Mouse (Mus musculus) forelimb bud, embryonic 11.5 days (tissue): ENCODE measurements around the gene Pla2g3.

ENCODE experiments used
- DNase-seq: peaks from one replicate; pipeline ENCODE4 v3.0.0-alpha.2; 2012; ENCODE audit warnings: low read depth, low spot score

The Pla2g3 gene

GRCm38 (mm10) chr11:3494857-3495256 lies 6.8 kb downstream of the Pla2g3 start:
- no peak for DNase-seq

DNA sequence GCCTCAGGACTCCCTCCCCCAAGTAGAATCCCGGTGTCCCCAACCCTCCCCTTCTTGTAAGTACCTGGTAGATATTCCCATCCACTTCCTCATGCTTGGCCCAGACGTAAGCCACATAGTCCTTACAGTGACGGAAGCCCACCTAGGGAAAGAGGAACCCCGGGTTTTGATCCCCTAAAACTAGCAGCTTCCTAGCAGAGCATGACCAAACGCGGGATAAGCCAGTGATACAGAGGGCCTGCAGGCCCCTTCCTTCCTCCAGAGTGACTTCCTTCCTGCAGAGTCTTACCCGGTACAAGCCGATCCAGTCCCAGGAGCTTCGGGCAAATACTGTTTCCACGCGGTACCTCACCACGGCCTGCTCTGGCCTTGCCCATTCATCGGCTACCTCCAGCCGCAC lies 7.4 kb downstream of the Pla2g3 start:
- no peak for DNase-seq

GRCm38 (mm10) chr11:3496756-3497155 lies 8.7 kb downstream of the Pla2g3 start:
- DNase-seq = no peak

DNA sequence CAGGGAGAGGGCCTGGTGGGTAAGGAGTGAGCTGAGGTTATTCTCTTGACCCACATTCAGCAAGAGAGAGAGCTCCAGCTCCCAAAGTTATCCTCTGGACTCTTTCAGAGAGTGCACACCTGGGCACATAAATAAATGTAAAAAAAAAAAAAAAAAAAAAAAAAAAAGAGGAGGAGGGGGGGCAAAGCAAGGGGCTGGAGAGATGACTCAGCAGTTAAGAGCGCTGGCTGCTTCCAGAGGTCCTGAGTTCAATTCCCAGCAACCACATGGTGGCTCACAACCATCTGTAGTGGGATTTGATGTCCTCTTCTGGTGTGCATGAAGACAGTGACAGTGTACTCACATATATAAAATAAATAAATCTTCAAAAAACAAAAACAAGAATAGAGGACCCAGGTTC lies 9.2 kb downstream of the Pla2g3 start:
- DNase-seq = no peak

GRCm38 (mm10) chr11:3502057-3502456 lies 14.0 kb downstream of the Pla2g3 start:
- no peak for DNase-seq

- no peak for DNase-seq
These were observed 14.5 kb downstream of the Pla2g3 start for GRCm38 (mm10) chr11:3502459-3503072.

GRCm38 (mm10) chr11:3503755-3504693 lies 15.9 kb downstream of the Pla2g3 start:
- no peak for DNase-seq

DNA sequence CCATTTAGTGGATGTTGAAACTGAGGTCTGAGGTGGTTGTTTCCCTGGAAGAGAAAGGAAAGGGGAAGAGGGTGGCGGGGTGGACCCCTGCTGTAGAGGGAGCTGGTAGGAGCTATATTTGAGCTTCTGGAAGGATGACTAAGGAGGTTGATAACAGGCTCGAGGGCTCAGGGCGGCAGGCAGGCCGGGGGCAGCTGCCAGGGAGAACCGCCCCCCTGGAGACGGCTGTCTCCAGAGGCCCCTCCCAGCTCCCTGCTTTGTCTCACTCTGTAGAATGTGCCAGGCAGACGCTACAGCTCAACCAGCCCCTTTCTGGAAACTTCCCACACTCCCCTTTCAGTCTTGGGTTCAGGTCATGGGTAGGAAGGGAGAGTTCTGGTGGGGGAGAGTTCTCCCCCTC lies 20.1 kb downstream of the Pla2g3 start:
- DNase-seq = no peak

GRCm38 (mm10) chr11:3509181-3510085 lies 21.3 kb downstream of the Pla2g3 start:
- DNase-seq = no peak

DNA sequence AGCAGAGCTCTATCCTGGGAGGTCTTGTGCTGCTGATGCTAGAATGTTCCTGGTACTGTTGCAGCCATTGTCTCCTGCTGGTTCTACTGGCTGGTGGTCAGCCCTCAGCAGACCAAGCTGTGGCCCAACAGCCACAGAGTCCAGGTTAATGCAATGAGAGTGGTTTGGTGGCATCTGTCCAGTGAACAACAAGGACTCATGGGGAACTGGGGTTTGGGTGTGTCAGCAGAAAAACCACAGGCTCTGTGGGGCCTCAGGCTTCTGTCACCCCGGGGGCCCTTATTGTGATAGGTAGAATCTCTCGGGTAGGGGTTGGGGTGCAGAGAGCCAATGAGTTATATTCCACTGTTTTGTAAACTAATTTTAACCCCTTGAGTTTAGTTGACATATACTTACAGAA lies 22.2 kb downstream of the Pla2g3 start:
- no peak for DNase-seq

GRCm38 (mm10) chr11:3513291-3513690 lies 25.2 kb downstream of the Pla2g3 start:
- DNase-seq = no peak

GRCm38 (mm10) chr11:3514529-3515054 lies 26.5 kb downstream of the Pla2g3 start, which contains the start of gene Selenom:
Gene Selenom, plus strand, starts transcription at chr11:3514684.
- peak; percentile 77 for DNase-seq

DNA sequence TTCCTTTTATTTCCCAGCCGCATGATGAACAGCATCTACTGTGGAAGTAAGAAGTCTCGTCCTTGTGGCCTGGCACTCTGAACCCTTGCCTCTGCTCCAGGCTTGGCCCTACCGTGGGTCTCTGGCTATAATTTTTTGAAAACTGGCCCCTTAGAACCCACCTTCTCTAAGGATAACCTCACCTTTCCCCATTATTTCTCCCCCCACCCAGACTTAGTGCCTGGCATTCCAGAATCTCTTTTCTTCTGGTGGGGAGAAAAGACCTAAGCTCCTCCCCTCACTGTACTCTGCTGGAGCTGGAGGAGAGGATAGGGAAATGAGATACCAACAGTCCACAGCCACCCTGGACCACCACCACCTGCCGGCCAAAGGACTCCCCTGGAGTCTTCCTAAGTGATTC lies 27.1 kb downstream of the Pla2g3 start:
- no peak for DNase-seq

DNA sequence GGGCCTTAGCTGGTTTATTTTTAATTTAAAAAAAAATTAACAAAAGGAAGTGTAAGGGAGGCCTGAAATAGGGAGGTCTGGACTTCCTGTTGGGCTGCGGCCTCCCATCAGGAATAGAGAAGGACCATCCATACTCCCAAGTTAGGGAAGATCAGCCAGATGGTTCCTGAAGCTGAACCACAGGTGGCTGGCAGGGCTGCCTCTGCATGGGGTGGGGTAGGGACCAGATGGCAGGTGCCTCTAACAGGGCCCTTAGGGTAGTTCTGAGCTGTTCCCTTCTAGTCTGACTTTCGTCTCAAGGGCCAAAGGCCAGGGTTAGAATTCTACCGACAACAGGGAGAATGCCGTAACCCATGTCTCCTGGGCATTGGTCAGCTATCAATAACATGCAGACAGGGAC lies 27.6 kb downstream of the Pla2g3 start:
- DNase-seq = no peak

- DNase-seq = no peak
These were observed 28.0 kb downstream of the Pla2g3 start for GRCm38 (mm10) chr11:3516121-3516520.

GRCm38 (mm10) chr11:3516859-3517845 lies 29.1 kb downstream of the Pla2g3 start:
- peak; percentile 41 for DNase-seq

DNA sequence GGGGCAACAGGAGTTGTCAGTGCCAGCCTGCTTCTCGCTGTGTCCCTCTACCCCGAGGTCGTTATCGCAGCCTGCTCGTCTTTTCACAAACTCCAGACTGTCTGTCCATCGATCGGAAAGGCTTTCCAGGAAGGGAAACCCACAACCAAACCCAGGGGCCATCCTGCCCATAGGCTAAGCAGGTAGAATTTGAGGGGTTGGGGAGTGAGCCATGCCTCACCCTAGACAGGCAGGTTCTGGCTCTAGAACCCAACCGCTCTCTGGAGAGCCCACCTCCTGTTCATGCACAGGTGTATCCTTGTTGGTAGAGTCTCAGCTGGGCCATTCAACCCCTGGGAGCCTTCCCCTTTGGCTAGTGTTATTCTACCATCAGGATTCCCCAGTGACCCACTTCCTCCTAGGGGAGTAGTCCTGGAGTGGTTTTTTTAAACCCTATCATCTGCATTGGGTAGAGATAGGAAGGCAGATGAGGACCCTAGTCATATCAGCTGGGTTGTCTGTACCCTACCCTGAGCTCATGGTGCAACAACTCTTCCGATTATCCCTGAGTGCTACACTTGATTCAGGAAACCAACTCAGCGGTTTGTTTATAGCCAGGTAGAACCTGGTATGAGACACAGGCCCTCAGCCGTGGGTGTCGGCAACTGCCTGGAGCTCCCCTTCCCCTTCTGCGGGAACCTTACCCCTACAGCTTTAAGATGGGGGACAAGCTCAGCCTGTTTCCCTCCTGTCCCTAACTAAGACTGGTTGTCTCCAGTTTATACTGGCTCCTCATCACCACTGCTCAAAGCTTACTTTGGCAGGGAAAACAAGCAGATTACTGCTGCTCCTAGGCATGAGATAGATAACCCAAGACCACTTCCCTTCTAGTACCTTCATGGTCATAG lies 30.0 kb downstream of the Pla2g3 start:
- DNase-seq = no peak

DNA sequence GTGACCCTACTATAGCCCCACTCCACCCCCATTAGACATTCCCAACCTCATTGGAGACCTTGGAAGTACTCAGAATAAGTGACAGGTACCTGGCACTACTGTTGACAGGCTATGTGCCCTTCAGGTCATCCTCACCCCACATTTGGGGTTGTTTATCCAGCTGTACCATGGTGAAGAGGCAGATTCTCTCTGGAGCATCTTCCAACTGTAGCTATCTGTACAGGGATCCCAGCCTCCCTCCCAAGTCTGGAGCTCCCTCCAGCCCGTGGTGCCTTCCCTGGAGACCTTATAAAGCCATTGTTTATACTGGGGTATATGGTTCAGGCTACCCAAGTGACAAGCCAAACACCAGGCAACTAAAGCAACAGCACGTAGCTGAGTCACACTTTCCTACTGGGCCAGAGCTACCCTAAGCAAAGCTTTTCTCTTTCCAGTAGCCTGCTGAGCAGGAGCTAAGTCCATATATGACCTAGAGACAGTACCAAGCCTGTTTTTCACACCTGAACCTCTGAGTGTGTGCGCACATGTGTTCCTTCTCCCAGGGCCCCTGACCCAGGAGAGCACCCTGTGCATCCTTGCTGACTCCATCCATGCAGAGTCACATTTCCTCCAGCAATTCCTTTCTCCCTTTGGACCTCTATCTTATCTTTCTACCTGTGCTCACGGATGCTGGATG lies 31.1 kb downstream of the Pla2g3 start:
- DNase-seq = no peak
